Mouse (Mus musculus) right cerebral cortex, adult 2 months (tissue): ENCODE results near the gene Hist1h1b.
A peak's percentile ranks its signal among the peaks of the same experiment; 100 is the strongest.
"Not testable (repeated sequence)": the region's sequence is repeated elsewhere in the genome, so short reads cannot be mapped to it uniquely, and the experiment has no call there.

Experiments
- DNase-seq, 2 experiments: peaks; one replicate each; pipeline ENCODE4 v3.0.0; 2021 to 2022; ENCODE audit warnings: low spot score in 2 of 2

The Hist1h1b gene

DNA sequence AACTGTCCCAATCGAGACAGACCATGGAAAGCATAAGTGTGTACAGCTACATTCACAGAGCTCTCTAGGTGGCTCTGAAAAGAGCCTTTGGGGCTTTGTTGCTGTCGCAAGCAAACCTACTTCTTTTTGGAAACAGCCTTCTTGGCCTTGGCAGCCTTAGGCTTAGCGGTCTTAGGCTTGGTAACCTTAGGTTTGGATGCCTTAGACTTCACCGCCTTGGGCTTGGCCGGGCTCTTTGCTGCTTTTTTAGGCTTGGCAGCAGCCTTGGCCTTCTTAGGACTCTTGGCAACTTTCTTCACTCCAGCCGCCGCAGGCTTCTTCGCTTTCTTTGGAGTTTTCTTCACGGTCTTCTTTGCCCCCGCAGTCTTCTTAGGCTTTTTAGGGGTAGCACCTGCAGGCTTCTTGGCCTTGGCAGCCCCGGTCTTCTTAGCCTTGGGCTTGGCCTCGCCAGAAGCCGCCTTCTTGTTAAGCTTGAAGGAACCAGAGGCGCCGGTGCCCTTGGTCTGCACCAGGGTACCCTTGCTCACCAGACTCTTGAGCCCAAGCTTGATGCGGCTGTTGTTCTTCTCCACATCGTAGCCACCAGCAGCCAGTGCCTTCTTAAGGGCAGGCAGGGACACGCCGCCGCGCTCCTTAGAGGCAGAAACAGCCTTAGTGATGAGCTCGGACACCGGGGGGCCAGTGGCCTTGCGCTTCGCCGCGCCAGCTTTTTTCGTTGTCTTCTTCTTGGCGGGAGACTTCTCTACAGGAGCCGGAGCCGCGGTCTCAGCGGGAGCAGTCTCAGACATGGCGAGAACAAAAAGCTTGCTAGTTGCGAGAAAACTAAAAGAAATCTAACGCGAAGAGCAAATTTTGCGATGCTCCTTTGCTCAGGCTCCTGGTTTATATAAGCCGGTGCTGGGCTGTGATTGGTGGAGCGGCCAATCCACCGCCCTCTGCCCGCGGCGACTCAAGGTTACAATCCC is at the start of gene Hist1h1b:
TSS of gene Hist1h1b (minus strand) at position 859 of the 965 bp plus-strand sequence.
- DNase-seq = peak; percentile 69 to 74

DNA sequence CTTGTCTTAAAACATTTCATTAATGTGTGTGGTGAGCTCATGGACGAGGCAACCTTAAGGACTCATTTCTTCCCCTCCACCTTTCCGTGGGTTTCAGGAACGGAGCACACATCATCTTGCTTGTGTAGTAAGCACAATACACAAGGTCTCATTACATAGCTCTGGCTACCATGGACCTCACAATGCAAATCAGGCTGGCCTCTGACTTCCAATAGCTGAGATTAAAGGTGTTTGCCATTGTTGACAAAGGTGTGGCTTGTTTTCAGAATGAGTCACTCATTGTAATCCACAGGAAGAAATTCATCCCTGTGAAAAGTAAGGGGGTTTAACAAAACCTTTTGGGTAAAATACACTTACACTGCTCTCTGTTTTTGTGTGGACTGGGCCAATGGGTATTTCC is 48.1 kb upstream of the Hist1h1b start:
- no peak for DNase-seq

DNA sequence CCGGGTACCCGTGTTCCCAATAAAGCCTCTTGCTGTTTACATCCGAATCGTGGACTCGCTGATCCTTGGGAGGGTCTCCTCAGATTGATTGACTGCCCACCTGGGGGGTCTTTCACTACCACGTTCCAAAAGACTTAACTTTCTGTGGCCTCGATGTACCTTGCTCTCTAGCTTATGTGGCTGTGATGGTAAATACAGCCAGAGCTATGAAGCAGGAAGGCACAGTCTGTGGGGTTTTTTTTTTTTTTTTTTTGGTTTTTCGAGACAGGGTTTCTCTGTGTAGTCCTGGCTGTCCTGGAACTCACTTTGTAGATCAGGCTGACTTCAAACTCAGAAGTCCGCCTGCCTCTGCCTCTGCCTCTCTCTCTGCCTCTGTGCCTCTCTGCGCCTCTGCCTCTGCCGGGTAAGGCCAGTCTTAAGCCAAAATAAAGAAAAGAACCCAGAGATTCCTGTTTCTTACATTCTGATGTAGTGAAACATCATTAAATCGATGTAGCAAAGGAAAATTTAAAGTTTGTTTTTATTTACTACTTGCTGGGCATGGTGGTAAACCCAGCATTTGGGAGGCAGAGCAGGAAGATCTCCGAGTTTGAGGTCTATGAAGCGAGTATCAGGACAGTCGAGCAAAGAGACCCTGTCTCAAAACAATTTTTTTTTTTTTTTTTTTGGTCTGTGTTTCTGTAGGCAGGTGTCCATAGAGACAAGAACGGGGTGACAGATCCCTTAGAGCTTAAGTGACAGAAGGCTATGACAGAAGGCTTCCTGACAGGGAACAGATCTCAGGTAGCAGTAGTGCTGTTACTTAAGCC is 39.9 kb upstream of the Hist1h1b start:
- DNase-seq = not testable (repeated sequence)

DNA sequence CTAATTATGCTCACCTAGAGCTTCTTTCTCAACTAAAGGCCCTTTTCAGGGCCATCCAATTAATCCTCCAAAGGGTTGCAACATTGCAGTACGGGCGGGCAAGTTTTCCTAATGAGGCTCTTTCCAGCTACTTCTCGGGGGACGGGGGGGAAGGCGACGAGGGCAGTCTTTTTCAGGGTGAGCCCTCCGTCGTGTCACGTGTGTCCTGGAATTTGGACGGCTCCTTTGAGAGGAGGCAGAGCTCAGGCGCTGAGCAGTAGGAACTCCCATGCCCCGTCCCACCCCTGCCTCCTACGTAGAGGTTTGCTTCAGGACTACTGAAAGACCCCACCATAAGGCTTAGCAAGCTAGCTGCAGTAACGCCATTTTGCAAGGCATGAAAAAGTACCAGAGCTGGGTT is 31.7 kb upstream of the Hist1h1b start:
- DNase-seq = not testable (repeated sequence)

DNA sequence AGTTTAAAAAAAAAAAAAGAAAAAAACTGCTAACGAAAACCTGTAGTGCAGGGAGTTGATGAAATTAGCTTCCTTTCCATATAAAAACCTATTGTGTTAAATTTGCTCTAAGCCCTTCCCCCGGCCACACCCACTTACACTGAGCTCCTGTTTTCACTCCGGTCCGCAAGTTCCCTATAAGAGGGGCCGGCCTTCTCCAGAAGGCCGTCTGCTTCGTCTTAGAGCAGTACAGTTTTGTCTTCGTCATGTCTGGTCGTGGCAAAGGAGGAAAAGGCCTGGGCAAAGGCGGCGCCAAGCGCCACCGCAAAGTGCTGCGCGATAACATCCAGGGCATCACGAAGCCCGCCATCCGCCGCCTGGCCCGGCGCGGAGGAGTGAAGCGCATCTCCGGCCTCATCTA is 31.1 kb upstream of the Hist1h1b start, which contains the start of gene Hist1h4m:
TSS of gene Hist1h4m (plus strand) at position 208 of the 400 bp plus-strand sequence.
- peak; percentile 54 to 56 for DNase-seq

DNA sequence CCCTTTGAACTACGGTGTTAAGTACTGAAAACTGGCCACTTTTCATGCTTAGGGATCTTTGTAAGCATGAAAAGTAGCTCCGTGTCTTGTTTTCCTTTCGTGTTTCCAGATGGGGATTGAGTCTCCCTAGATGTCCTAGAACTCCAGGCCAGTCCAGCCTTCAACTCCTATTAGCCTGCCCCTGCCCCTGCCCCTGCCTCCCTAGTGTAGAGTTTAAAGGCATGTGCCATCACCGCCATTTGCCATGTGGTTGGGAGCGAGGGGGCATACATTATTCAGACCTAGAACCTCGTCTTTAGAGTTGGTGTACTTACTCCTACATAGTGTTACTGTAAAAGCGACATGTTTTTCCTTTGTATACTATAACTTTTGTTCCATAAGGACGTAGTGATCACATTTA is 30.6 kb upstream of the Hist1h1b start:
- not testable (repeated sequence) for DNase-seq

DNA sequence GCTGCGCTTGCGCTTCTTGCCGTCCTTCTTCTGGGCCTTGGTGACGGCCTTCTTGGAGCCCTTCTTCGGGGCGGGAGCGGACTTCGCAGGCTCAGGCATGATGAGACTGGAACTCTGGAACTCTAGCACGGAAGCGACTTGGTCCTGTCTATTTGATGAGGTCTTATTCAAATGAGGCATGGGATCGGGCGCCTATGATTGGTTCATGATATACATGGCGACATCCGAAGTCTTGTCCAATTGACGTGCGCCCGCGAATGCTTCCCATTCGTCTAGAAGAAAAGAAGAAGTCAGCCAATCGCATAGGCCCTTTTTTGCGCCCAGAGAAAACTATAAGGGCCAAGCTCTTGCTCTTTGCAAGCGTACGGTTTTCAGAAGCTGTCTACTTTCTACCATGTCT is 29.6 kb upstream of the Hist1h1b start, which contains the start of the genes Hist1h2bq and Hist1h2ao:
TSS of gene Hist1h2bq (minus strand) at position 125 of the 400 bp plus-strand sequence.
TSS of gene Hist1h2ao (plus strand) at position 393 of the 400 bp plus-strand sequence.
- not testable (repeated sequence) for DNase-seq

DNA sequence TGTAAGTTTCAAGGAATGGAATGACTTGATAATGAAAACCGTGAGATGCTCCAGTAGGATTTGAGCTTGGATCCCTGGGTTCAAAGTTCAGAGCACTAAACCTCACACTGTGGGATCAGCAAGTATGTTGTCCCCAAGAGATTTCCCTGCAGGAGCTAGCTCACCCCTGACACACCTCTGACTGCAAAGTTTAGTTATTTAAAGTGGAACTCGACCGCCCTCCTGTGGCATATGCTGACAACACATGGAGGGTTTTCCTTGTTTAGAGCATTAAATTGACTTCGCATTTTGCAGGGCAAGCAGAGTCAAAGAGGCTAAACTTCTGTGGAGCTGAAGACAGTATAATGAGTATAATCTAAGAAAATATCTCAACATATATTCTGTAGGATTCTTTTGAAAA is 22.6 kb upstream of the Hist1h1b start:
- DNase-seq = not testable (repeated sequence)

DNA sequence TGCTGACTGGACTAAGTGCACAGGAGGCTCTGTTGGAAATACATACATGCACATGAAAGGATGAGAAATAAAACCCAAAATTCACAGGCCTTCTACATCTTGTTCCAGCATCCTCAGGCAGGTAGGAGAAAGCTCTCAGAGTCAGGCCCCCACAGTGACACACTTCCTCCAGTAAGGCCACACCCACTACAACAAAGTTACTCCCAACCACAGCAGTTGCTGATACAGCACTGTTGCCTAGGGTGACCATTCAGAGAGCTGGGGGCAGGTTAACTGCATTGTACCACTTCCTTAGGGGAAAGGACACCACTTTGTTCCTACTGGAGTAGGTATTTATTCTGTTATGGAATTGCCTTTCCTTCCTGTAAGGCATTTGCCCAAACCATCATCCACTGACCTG is 16.7 kb upstream of the Hist1h1b start:
- DNase-seq = not testable (repeated sequence)

DNA sequence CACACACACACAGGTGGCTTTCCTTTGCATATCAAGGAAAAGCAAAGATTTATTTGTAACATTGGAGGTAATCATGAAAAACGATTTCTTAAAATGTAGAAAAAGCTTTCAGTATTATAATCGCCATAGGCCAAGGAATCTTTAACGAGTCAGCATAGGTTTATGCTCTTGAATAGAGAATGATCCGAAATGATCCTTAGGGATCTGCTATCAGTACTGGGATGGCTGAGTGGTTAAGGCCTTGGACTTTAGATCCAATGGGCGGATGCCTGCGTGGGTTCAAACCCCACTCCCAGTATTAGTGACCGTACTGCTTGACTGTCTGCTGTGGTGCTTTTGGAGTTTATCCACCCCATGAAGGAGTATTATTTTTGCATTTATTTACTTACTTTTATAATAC is 15.2 kb upstream of the Hist1h1b start:
- no peak for DNase-seq

DNA sequence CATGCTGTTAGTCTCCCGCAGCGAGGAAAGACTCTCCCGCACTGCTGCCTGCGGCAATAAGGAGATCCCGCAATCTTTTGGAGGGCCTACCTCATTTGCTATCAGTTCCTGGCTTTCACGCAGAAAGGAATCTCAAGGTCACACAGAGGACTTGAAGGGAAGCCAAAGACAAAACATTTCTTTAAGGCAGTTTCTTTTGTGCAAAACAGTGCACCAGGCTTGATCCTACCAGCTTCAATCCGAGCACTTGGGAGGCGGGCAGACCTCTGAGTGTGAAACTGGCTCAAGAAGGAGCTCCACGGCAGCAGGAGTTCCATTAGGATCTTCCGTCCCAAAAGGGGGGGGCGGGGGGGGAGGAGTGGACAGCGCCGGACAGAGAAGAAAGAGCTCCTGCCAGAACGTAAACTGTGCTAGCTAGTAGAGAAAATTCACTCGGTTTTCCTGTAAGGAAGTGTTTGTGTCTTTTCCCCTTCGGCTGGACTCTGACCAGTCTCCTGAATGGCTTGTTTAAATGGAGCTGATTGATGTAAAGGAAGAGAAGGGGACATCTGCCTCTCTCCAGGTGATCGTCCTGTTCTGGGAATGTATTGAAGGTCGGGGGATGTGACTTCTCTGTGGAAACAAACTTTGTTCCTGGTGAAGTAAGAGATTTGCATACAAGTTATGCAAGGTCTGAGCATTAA is 10.3 kb upstream of the Hist1h1b start:
- no peak for DNase-seq

DNA sequence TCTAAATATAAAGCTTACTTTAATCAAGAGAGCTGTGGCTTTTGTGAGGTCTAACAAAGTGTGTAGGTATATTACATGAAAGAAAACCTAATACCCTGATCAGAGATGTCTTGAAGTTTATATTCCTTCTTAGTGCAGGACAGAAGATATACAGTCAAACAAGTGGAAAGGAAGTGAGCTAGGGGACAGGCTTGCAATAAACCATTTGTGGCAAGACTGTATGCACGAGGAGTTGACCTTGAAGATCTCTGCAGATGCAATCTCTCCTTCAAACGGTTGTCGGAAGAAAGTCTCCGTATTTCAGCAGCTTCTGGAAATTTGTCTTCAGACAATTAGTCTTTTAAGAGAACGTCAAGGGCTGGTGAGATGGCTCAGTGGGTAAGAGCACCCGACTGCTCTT is 9.5 kb upstream of the Hist1h1b start:
- no peak for DNase-seq

DNA sequence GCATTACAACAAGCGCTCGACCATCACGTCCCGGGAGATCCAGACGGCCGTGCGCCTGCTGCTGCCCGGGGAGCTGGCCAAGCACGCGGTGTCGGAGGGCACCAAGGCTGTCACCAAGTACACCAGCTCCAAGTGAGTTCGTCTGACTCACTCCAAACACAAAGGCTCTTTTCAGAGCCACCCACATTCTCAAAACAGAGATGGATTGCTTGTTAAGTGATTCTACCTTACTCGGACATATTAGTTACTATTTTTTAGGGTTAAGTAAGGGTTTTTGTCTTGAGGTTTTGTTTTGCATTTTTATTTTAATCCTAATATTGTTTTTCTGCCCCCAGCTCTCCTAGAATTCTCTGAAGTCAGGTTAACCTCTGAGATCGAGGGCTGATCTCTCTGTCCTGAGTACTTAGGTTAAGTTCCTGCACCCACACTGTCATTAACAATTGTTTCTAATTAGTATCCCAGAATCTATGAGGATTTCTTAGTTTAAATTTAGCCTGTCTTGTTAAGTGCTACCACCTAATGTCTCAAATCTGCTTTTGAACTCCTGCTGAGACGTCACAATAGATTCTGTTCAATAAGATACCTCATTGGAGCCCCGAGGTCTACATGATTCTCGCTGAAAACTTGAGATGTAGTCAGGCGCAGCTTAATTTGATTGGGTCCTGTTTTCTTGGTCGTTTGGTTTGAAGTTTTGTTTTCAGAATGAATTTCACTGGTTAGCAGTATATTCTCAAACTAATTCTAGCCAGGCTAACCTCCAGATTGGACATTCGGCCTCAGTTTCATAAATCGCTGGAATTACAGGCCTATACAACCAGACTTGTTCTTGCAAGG is 7.6 kb upstream of the Hist1h1b start:
- DNase-seq = no peak

DNA sequence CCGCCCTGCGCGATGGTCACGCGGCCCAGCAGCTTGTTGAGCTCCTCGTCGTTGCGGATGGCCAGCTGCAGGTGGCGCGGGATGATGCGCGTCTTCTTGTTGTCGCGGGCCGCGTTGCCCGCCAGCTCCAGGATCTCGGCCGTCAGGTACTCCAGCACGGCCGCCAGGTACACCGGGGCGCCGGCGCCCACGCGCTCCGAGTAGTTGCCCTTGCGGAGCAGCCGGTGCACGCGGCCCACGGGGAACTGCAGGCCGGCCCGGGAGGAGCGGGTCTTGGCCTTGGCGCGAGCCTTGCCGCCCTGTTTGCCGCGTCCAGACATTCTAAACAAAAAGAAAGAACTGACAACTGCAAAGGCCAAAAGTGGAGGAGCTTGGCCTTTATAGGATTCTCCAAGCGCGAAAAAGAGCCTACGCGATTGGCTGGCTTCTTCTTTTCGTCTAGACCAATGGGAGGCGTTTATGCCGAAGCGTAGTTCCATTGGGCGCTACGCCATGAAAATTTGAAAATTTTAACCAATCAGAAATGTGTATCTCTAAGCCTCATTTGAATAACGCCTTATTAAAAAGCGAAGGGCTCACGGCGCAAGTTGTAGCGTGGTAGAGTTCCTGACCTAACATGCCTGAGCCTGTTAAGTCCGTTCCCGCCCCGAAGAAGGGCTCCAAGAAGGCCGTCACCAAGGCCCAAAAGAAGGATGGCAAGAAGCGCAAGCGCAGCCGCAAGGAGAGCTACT is 6.6 kb upstream of the Hist1h1b start, which contains the start of the genes Hist1h2an and Hist1h2bp:
TSS of gene Hist1h2an (minus strand) at position 320 of the 731 bp plus-strand sequence.
TSS of gene Hist1h2bp (plus strand) at position 563 of the 731 bp plus-strand sequence.
- peak; percentile 88 to 92 for DNase-seq

DNA sequence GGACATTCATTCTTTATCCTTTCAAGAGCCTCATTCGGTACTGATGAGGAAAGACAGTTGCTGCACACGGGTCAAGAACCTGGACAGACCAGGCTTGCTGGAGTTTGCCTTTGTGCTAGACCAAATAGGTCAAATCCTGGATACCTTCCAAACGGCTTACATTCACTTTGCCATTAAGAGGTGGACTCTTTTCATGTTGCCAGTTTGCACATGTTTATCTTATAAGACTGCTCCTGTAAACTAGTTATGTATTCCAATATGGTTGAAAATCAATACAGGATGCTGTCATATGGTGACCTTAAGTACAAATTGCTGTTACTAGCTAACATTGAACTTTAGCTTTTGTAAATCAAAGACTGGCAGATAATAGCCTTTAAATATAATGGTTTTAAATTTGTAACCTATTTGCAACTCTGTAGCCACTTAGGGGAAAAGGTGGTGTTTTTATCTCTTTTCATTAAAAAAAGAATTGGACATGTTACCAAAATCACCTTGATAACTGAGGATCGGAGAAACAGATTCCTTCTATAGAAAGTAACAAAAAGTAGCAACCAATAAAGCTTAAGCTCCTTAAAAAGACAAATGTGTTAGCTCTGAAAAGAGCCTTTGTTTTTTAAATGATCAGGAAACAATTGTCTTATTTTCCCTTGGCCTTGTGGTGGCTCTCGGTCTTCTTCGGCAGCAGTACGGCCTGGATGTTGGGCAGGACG is 5.9 kb upstream of the Hist1h1b start:
- no peak for DNase-seq

DNA sequence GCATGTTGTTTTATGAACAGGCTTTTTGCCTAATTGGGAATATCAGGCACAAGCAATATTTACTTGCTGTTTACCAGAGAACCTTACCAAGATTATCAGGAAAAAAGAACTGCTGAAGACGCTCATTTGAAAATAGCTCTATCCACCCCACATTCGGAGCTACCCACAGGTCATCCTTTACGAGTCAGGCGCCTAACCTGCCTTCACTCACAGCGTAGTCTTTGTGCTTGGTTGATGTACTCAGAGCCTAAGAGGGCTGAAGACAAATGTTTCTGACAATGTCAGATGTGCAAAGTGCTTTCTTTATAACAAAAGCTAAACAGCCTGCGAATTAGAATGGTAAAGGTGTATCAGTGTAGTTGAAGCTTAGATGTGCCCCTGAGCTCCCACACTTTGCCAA is 3.9 kb upstream of the Hist1h1b start:
- no peak for DNase-seq

DNA sequence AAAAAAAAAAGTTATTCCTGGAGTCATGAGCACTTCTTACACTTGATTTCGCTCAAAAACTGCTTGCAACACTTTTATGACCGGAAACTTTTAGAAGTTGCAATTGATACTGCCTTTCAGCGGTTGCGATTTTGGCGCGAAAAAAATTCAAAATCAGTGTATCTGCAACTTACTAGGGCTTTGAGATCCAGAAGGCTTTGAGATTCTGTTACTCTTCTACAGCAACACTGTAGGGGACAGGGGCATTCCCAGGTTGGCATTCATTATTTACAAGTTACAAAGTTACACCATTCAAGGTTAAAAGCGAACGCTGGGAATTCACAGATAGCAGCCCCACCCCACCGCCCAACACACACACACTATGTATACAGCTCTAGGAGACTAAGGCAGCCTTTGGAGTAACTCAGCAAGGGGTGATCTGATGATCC is 3.3 kb upstream of the Hist1h1b start:
- no peak for DNase-seq

DNA sequence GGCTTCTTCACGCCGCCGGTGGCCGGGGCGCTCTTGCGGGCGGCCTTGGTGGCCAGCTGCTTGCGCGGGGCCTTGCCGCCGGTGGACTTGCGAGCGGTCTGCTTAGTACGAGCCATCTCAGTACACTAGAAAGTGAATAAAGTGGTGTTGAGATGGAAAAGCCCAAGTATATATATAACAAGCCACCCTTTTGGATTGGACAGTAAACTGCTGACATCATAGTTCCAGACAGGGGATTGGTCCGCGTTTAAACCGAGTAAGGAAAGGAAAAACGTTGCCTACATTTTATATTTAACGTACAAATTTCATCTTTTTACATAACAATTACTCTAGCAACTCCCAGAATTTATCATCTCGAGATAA is 2.8 kb upstream of the Hist1h1b start, which contains the start of gene Hist1h3i:
TSS of gene Hist1h3i (minus strand) at position 116 of the 363 bp plus-strand sequence.
- DNase-seq = peak; percentile 58 to 69
